Mouse (Mus musculus): ENCODE measurements around the gene Gpr162. TPM values are rescaled to one million over a fixed set of nuclear protein-coding genes. Genes with fewer than 3 reads are reported as not detected.

Gene Gpr162
- polyA plus RNA-seq, 1 experiment from 2014 or later: 2.7 TPM

DNA sequence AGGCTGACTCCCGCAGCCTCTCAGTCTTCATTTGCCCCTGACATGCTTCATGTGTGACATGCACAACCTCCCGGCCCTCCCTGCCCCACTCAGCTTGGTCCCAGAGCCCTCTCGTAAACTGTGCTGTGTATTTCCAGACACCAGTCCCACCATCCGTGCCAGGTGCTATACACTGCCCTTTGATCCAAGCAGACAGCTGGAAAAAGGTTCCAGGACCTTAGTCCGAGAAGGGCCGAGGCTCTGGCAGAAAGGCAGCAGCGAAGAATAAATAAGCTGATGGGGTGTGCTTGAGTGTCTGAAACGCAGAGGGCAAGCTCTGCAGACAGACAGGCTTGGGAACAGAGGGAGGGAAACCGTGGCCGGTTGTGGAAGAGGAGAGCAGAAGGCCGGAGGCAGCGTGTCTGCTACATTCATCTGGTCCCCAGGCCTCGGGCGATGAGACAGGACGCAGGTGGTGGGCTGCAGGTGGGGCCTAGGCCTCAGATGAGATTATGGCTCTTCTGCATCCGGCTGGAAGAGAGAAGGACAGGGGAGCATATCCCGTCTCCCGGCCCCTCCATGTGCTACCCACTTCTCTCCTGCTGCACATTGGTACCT lies 2.1 kb upstream of the Gpr162 start:
- WGBS: 66% methylated on average over 18 of the region's 18 CpGs
- Histone ChIP-seq H3K4me3 (ENCODE audit: low read depth, low read length) (no peak overlapping the region), H3K27ac (ENCODE audit: low read depth, low read length) (no peak overlapping the region), H3K9me3 (ENCODE audit: control insufficient read depth, low read length) (no peaks in the 10 kb centered on the region), H3K9ac (ENCODE audit: low read length) (no peak overlapping the region), H3K4me2 (ENCODE audit: low read depth, low read length, severe bottlenecking) (no peak overlapping the region), H3K27me3 (ENCODE audit: control insufficient read depth, insufficient read depth, low read length) (no peaks in the 10 kb centered on the region; the same call in 1 of the 2 replicates), H3K36me3 (ENCODE audit: control insufficient read depth, insufficient read depth, low read length) (no peaks in the 10 kb centered on the region), H3K4me1 (replicated peaks; ENCODE audit: control insufficient read depth, insufficient read depth, low read length) (peaks cover 18% of the 10 kb centered on the region)
- no peak for ATAC-seq (replicated peaks; ENCODE audit: low FRiP score)
- DNase-seq (ENCODE audit: low spot score): no peak

DNA sequence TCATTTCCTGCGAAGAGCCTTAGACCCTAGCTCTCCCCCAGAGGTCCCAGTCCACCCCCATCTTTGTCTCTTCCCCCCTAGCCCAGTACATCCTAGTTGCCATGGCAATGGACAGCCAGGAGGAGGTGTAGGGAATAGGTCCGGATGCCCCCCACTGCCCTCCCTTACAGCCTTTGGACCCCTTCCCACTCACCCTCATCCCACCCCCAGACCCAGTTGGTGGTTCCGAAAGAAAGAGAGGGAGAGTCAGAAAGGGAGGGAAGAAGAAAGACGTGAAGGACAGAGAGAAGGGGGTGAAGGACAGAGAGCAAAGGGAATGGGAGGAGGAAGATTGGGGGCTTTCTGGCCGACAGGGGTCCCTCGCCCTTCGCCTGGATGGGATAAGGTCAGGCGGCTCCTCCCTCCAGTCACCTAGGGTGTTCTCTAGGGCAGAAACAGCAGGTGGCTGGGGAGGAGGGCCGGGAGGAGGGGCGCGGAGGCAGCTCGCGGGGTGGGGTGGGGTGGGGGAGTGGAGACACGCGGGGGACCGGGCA lies 592 bp downstream of the Gpr162 start:
- Histone ChIP-seq H3K9me3 (ENCODE audit: control insufficient read depth, low read length) (no peaks in the 10 kb centered on the region), H3K27me3 (ENCODE audit: control insufficient read depth, insufficient read depth, low read length) (no peaks in the 10 kb centered on the region; the same call in none of the 2 replicates), H3K4me1 (replicated peaks; ENCODE audit: control insufficient read depth, insufficient read depth, low read length) (peaks cover 30% of the 10 kb centered on the region), H3K4me3 (ENCODE audit: low read depth, low read length) (peak overlapping the region; percentile 52), H3K9ac (ENCODE audit: low read length) (peak overlapping the region; percentile 80), H3K4me2 (ENCODE audit: low read depth, low read length, severe bottlenecking) (peak overlapping the region; percentile 97), H3K27ac (ENCODE audit: low read depth, low read length) (peak overlapping the region; percentile 38; the same call in 1 of the 2 replicates), H3K36me3 (ENCODE audit: control insufficient read depth, insufficient read depth, low read length) (no peaks in the 10 kb centered on the region)
- DNase-seq (ENCODE audit: low spot score): no peak
- ATAC-seq (replicated peaks; ENCODE audit: low FRiP score): peak; percentile 29
- WGBS: under 1% methylated on average over 11 of the region's 16 CpGs

DNA sequence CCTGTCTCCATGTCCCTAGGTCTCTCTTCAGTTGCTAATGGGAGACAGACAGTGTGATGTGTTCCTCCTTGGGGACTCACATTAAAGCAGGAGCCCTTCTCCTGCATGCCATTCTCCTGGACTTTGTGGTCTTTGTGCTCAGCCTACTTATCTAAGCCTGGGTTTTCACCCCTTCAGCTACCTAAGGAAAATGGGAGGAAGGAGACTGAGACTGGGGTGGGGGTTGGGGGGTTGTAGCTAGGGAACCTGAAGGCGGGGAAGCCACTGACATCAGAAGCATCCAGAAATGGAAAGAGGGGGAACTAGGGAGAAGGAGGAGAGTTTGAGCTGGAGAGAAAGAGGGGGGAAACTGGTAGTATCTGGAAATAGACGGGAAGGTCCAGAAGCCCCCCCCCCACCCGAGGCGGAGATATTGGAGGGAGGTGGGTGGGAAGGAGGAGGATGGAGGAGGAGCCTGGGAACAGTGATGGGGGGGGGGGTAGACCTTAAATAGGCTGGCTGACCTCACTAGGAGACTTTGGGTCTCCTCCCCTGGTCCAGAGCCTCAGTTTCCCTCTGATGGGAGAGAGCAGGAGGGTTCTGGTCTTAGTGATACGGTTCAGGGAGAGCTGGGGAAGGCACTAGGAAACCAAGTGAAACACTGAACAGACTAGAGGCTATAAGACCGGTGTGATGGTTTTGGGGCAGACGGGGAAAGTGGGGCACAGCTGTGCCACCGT lies 1.2 kb downstream of the Gpr162 start:
- H3K9me3 ChIP-seq (ENCODE audit: control insufficient read depth, low read length): no peaks in the 10 kb centered on the region
- H3K36me3 ChIP-seq (ENCODE audit: control insufficient read depth, insufficient read depth, low read length): no peaks in the 10 kb centered on the region
- H3K27me3 ChIP-seq (ENCODE audit: control insufficient read depth, insufficient read depth, low read length): no peaks in the 10 kb centered on the region; the same call in none of the 2 replicates
- WGBS: 16% methylated on average over 8 of the region's 8 CpGs
- H3K9ac ChIP-seq (ENCODE audit: low read length): peak overlapping the region; percentile 80; the same call in 1 of the 2 replicates
- H3K4me3 ChIP-seq (ENCODE audit: low read depth, low read length): peak overlapping the region; percentile 52
- H3K4me2 ChIP-seq (ENCODE audit: low read depth, low read length, severe bottlenecking): peak overlapping the region; percentile 97
- H3K27ac ChIP-seq (ENCODE audit: low read depth, low read length): no peak overlapping the region; the same call in 1 of the 2 replicates
- no peak; the same call in 1 of the 2 replicates for ATAC-seq (replicated peaks; ENCODE audit: low FRiP score)
- H3K4me1 ChIP-seq (replicated peaks; ENCODE audit: control insufficient read depth, insufficient read depth, low read length): peaks cover 33% of the 10 kb centered on the region
- DNase-seq (ENCODE audit: low spot score): no peak

DNA sequence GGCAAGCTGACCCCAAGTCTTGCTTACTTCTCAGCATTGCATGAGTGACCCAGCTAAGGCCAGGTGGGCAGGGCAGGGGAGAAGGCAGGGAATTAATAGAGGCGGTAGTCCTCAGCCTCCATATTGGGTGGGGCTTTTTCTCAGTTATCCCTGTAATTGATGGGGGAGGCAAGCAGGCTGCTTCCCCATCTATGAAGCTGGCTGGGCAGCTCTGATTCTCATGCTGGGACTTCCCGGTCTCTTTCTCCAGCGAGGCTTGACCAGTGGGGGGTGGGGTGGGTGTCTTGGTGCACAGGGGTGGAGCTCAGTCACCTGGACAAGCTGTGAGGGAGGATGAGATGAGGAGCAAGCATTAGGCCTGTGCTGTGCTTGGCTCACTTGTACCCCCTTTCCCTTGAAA lies 2.0 kb downstream of the Gpr162 start:
- H3K9me3 ChIP-seq (ENCODE audit: control insufficient read depth, low read length): no peaks in the 10 kb centered on the region
- peaks cover 33% of the 10 kb centered on the region for H3K4me1 ChIP-seq (replicated peaks; ENCODE audit: control insufficient read depth, insufficient read depth, low read length)
- DNase-seq (ENCODE audit: low spot score) (no peak), ATAC-seq (replicated peaks; ENCODE audit: low FRiP score) (no peak)
- no peaks in the 10 kb centered on the region; the same call in none of the 2 replicates for H3K27me3 ChIP-seq (ENCODE audit: control insufficient read depth, insufficient read depth, low read length)
- WGBS: 37% methylated on average over 3 of the region's 3 CpGs
- no peak overlapping the region for H3K9ac ChIP-seq (ENCODE audit: low read length)
- no peak overlapping the region for H3K4me3 ChIP-seq (ENCODE audit: low read depth, low read length)
- no peaks in the 10 kb centered on the region for H3K36me3 ChIP-seq (ENCODE audit: control insufficient read depth, insufficient read depth, low read length)
- H3K4me2 ChIP-seq (ENCODE audit: low read depth, low read length, severe bottlenecking): no peak overlapping the region
- H3K27ac ChIP-seq (ENCODE audit: low read depth, low read length): no peak overlapping the region

DNA sequence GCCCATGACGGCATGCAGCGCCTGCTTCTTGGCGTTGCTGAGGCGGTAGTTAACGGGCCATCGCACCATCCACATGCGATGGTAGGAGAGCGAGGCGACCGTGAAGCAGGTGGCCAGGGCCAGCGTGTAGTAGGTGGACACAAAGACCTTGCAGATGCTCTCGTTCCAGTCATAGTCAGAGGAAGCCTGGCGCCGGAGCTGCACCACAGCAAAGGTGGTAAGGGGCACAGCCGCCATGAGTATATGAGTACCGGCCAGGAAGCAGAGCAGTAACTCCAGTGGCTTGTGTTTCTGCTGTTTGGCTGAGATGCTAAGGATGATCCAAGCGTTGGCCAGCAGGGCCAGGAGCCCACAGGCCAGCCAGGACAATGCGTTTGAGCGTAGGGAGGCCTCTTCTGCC lies 2.5 kb downstream of the Gpr162 start:
- Histone ChIP-seq H3K9ac (ENCODE audit: low read length) (no peak overlapping the region), H3K4me3 (ENCODE audit: low read depth, low read length) (no peak overlapping the region), H3K4me2 (ENCODE audit: low read depth, low read length, severe bottlenecking) (no peak overlapping the region), H3K27ac (ENCODE audit: low read depth, low read length) (no peak overlapping the region), H3K4me1 (replicated peaks; ENCODE audit: control insufficient read depth, insufficient read depth, low read length) (peaks cover 33% of the 10 kb centered on the region), H3K9me3 (ENCODE audit: control insufficient read depth, low read length) (no peaks in the 10 kb centered on the region), H3K36me3 (ENCODE audit: control insufficient read depth, insufficient read depth, low read length) (no peaks in the 10 kb centered on the region), H3K27me3 (ENCODE audit: control insufficient read depth, insufficient read depth, low read length) (no peaks in the 10 kb centered on the region; the same call in none of the 2 replicates)
- DNase-seq (ENCODE audit: low spot score) (no peak), ATAC-seq (replicated peaks; ENCODE audit: low FRiP score) (no peak)
- 78% methylated on average over 19 of the region's 19 CpGs for WGBS

DNA sequence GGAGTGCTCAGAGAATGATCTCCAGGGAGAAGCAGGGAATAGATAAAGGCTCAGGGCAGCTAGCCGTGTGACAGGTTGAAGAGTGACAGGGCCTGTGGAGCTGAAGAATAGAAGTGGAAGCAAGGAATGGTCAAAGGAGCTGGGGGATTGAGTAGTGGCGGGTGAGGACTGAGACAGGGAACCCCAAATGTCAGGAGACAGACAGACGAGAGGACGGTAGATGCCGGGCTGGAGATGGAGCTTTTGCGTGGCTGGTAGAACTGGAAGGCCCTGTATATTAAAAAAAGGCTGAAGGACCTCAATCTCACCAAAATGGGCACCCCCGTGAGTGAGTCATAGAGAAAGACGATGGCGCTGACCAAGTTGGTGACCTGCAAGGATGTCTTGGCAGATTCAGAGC lies 3.3 kb downstream of the Gpr162 start:
- H3K27me3 ChIP-seq (ENCODE audit: control insufficient read depth, insufficient read depth, low read length): no peaks in the 10 kb centered on the region; the same call in none of the 2 replicates
- H3K9me3 ChIP-seq (ENCODE audit: control insufficient read depth, low read length): no peaks in the 10 kb centered on the region
- no peak overlapping the region for H3K4me3 ChIP-seq (ENCODE audit: low read depth, low read length)
- no peak overlapping the region for H3K27ac ChIP-seq (ENCODE audit: low read depth, low read length)
- WGBS: 79% methylated on average over 9 of the region's 9 CpGs
- ATAC-seq (replicated peaks; ENCODE audit: low FRiP score) (no peak), DNase-seq (ENCODE audit: low spot score) (no peak)
- peaks cover 35% of the 10 kb centered on the region for H3K4me1 ChIP-seq (replicated peaks; ENCODE audit: control insufficient read depth, insufficient read depth, low read length)
- no peaks in the 10 kb centered on the region for H3K36me3 ChIP-seq (ENCODE audit: control insufficient read depth, insufficient read depth, low read length)
- H3K4me2 ChIP-seq (ENCODE audit: low read depth, low read length, severe bottlenecking): no peak overlapping the region
- no peak overlapping the region for H3K9ac ChIP-seq (ENCODE audit: low read length)

DNA sequence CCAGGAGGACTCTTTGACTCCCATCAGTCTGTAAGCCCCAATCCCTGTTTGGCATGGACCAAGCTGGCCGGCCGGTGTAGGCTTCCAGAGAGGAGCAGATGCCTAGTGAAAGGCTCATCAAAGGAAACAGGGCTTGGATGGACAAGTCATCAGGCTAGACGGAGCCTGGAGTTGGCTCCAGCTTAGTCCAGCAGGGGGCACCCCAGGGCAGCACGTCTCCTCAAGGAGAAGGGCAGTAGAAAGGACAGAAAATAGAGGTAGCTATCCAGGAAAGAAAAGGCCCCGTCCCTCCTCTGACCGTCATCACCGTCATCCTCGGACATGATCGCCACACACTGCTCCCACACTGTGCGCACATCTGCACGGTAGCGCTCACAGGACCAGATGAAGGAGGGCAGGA lies 4.1 kb downstream of the Gpr162 start:
- Histone ChIP-seq H3K27ac (ENCODE audit: low read depth, low read length) (no peak overlapping the region), H3K9ac (ENCODE audit: low read length) (no peak overlapping the region; the same call in 1 of the 2 replicates), H3K36me3 (ENCODE audit: control insufficient read depth, insufficient read depth, low read length) (no peaks in the 10 kb centered on the region), H3K9me3 (ENCODE audit: control insufficient read depth, low read length) (no peaks in the 10 kb centered on the region), H3K4me1 (replicated peaks; ENCODE audit: control insufficient read depth, insufficient read depth, low read length) (peaks cover 34% of the 10 kb centered on the region), H3K4me2 (ENCODE audit: low read depth, low read length, severe bottlenecking) (no peak overlapping the region), H3K27me3 (ENCODE audit: control insufficient read depth, insufficient read depth, low read length) (no peaks in the 10 kb centered on the region; the same call in none of the 2 replicates), H3K4me3 (ENCODE audit: low read depth, low read length) (no peak overlapping the region)
- ATAC-seq (replicated peaks; ENCODE audit: low FRiP score) (no peak), DNase-seq (ENCODE audit: low spot score) (peak; percentile 92)
- 10% methylated on average over 12 of the region's 12 CpGs for WGBS

DNA sequence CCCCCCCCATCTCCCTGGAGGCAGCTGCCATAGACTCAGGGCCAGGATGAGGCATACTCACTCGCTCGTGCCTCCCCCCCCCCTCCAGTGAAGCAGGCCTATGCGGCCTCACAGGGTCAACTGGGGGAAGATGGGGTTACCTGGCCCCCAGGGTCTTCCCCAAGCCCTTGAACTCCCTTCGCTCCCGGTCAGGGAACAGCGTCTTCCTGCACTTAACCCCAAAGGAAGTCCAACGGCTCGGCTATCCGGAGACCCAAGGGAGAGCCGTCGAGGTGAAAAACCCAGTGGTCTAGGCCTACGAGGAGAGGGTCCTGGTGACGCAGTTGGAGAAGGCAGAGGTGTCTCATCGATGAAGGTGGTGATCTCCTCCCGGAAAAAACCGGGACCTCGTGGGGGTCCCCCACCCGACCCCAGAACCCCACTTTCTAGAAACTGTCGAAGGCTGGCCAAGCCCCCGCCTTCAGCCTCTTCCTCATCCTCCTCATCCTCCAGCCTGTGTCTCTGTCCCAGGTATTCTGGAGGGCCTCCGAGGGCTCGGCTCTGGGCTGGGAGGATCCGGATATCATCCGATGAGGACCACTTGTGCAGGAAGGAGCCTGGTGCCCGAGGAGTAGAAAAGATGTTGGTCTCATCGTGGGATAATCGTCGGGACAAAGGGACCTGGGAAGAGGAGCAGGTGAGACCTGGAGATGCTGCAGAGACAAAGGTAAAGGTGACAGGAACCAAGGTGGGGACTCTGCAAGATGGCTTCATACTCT lies 5.0 kb downstream of the Gpr162 start:
- WGBS: 78% methylated on average over 26 of the region's 28 CpGs
- no peak for ATAC-seq (replicated peaks; ENCODE audit: low FRiP score)
- H3K4me3 ChIP-seq (ENCODE audit: low read depth, low read length): no peak overlapping the region
- H3K4me2 ChIP-seq (ENCODE audit: low read depth, low read length, severe bottlenecking): no peak overlapping the region
- no peaks in the 10 kb centered on the region for H3K9me3 ChIP-seq (ENCODE audit: control insufficient read depth, low read length)
- H3K27ac ChIP-seq (ENCODE audit: low read depth, low read length): no peak overlapping the region
- H3K27me3 ChIP-seq (ENCODE audit: control insufficient read depth, insufficient read depth, low read length): no peaks in the 10 kb centered on the region; the same call in none of the 2 replicates
- H3K36me3 ChIP-seq (ENCODE audit: control insufficient read depth, insufficient read depth, low read length): no peaks in the 10 kb centered on the region; the same call in 1 of the 2 replicates
- peaks cover 28% of the 10 kb centered on the region for H3K4me1 ChIP-seq (replicated peaks; ENCODE audit: control insufficient read depth, insufficient read depth, low read length)
- no peak overlapping the region for H3K9ac ChIP-seq (ENCODE audit: low read length)
- no peak for DNase-seq (ENCODE audit: low spot score)

All from forebrain, embryonic 11.5 days (tissue).